Mouse (Mus musculus) ES-E14 (cell line): ENCODE results near the gene Wipf2. TPM values are rescaled to one million over a fixed set of nuclear protein-coding genes. Genes with fewer than 3 reads are reported as not detected.

Experiments used
- DNase-seq: peaks from one replicate; pipeline ENCODE4 v3.0.0-alpha.2; 2013; ENCODE audit warnings: low read depth, low spot score
- H3K27ac ChIP-seq: 2 replicates; pipeline ENCODE4 v1.5.1; 2012; ENCODE audit warnings: low read depth, mild to moderate bottlenecking, low read length, moderate library complexity, mixed read lengths; ENCODE audit not compliant: poor library complexity, insufficient read depth, severe bottlenecking
- H3K36me3 ChIP-seq: 2 replicates; pipeline ENCODE4 v1.6.1; 2012; ENCODE audit warnings: mild to moderate bottlenecking, low read length, moderate library complexity, mixed read lengths; ENCODE audit not compliant: control insufficient read depth, poor library complexity, insufficient read depth, severe bottlenecking
- H3K4me1 ChIP-seq, 2 experiments: fragments of 150-350 bp in 1 of 2; sonication (generic) in 1 of 2; 2 replicates each; pipeline ENCODE4 v1.6.1; 2012; ENCODE audit warnings: low read length in 2 of 2, mild to moderate bottlenecking in 1 of 2, mixed read lengths in 1 of 2; ENCODE audit not compliant: control insufficient read depth in 2 of 2, insufficient read depth in 2 of 2, poor library complexity in 1 of 2
- H3K4me3 ChIP-seq, 2 experiments: fragments of 150-350 bp in 1 of 2; sonication (generic) in 1 of 2; 2 replicates each; pipeline ENCODE4 v1.5.1; 2012; ENCODE audit warnings: low read length in 2 of 2, low read depth in 1 of 2, mild to moderate bottlenecking in 1 of 2, mixed read lengths in 1 of 2; ENCODE audit not compliant: insufficient read depth in 1 of 2, poor library complexity in 1 of 2, severe bottlenecking in 1 of 2
- H3K9ac ChIP-seq: 2 replicates; pipeline ENCODE4 v1.6.1; 2012; ENCODE audit warnings: low read depth, mild to moderate bottlenecking, low read length, mixed read lengths; ENCODE audit not compliant: poor library complexity, insufficient read depth, severe bottlenecking
- H3K9me3 ChIP-seq: fragments of 150-350 bp; sonication (generic); 2 replicates; pipeline ENCODE4 v1.6.1; 2012; ENCODE audit warnings: low read depth, mild to moderate bottlenecking, low read length; ENCODE audit not compliant: control insufficient read depth, insufficient read depth
- CHD2 ChIP-seq: IDR thresholded peaks from 2 replicates; pipeline ENCODE4 v1.6.1; 2014; ENCODE audit warnings: mild to moderate bottlenecking, low read depth, low read length, inconsistent platforms
- HCFC1 ChIP-seq: IDR thresholded peaks from 2 replicates; pipeline ENCODE4 v1.6.1; 2012; ENCODE audit warnings: low read length, inconsistent platforms, borderline replicate concordance; ENCODE audit not compliant: insufficient read depth
- MAFK ChIP-seq: IDR thresholded peaks from 2 replicates; pipeline ENCODE4 v1.6.1; 2014; ENCODE audit warnings: mild to moderate bottlenecking, low read depth, low read length, inconsistent platforms; ENCODE audit not compliant: insufficient read depth
- ZC3H11A ChIP-seq: IDR thresholded peaks from 2 replicates; pipeline ENCODE4 v1.6.1; 2012; ENCODE audit warnings: low read depth, mild to moderate bottlenecking, inconsistent platforms, low read length, borderline replicate concordance
- ZNF384 ChIP-seq: IDR thresholded peaks from 2 replicates; pipeline ENCODE4 v1.6.1; 2012; ENCODE audit warnings: low read depth, low read length, inconsistent platforms
- in situ Hi-C, 2 experiments: fragments of 600-800 bp; cut with MboI; formaldehyde crosslinking; loops; one replicate each; pipeline ENCODE4 v1.15.1; 2025; ENCODE audit warnings: low sequenced_read_pairs in 2 of 2, inconsistent platforms in 1 of 2; ENCODE audit not compliant: unreplicated experiment in 2 of 2
- total RNA-seq: library from RNA; depleted of rRNA; stranded (reverse); fragments of 300-350 nt; gene quantifications from 2 replicates; pipeline ENCODE4 v1.2.3, GENCODE M21; 2012

The Wipf2 gene
- total RNA-seq, 1 experiment: 5.8 TPM

GRCm38 (mm10) chr11:98858759-98859731 is 4.4 kb upstream of the Wipf2 start:
- peak; percentile 93 for DNase-seq
- H3K9ac ChIP-seq: peak overlapping the region; percentile 72
- no peaks in the 10 kb centered on the region for H3K36me3 ChIP-seq
- peak overlapping the region; percentile 44; the same call in 1 of the 2 replicates for H3K27ac ChIP-seq
- in situ Hi-C loops: no loop called here
- 0 out of 2 replicates have a peak, but pooled peaks have one; percentile 12 for TF ChIP-seq ZC3H11A
- TF ChIP-seq ZNF384: peak; percentile 56; the same call in 1 of the 2 replicates
- TF ChIP-seq MAFK: no peak
- no peak for TF ChIP-seq CHD2
- TF ChIP-seq HCFC1: no peak
- no peaks in the 10 kb centered on the region for H3K9me3 ChIP-seq
- H3K4me3 ChIP-seq: 0 out of 4 replicates have a peak overlapping the region, but pooled peaks of 1 of the 2 experiments have one; percentile 2
- H3K4me1 ChIP-seq: peaks cover 0 to 7% of the 10 kb centered on the region in 2 experiments; a peak in 2 of 4 replicates

GRCm38 (mm10) chr11:98863751-98864429 is 452 bp downstream of the Wipf2 start:
- Histone ChIP-seq H3K36me3 (0 out of 2 replicates have a peak, but pooled peaks cover 4% of the 10 kb centered on the region), H3K4me3 (peak overlapping the region; percentile 89), H3K4me1 (peaks cover 0 to 2% of the 10 kb centered on the region in 2 experiments; a peak in 2 of 4 replicates), H3K9me3 (no peaks in the 10 kb centered on the region), H3K27ac (peak overlapping the region; percentile 89), H3K9ac (peak overlapping the region; percentile 89)
- TF ChIP-seq HCFC1 (no peak), MAFK (no peak), ZC3H11A (no peak), ZNF384 (no peak), CHD2 (no peak)
- in situ Hi-C loops: no loop called here
- DNase-seq: peak; percentile 70

GRCm38 (mm10) chr11:98867293-98867692 is 3.9 kb downstream of the Wipf2 start:
- H3K4me1 ChIP-seq: 0 out of 4 replicates have a peak, but pooled peaks cover 0 to 2% of the 10 kb centered on the region in 2 experiments
- 0 out of 2 replicates have a peak, but pooled peaks cover 4% of the 10 kb centered on the region for H3K36me3 ChIP-seq
- no peak overlapping the region for H3K27ac ChIP-seq
- TF ChIP-seq CHD2 (no peak), ZC3H11A (no peak), ZNF384 (no peak), HCFC1 (no peak), MAFK (no peak)
- DNase-seq: no peak
- H3K9ac ChIP-seq: no peak overlapping the region
- no peak overlapping the region for H3K4me3 ChIP-seq
- no peaks in the 10 kb centered on the region for H3K9me3 ChIP-seq
- in situ Hi-C loops: no loop called here

GRCm38 (mm10) chr11:98869906-98870305 is 6.5 kb downstream of the Wipf2 start:
- peaks cover 2 to 5% of the 10 kb centered on the region in 2 experiments; a peak in 1 of 4 replicates for H3K4me1 ChIP-seq
- no peak overlapping the region for H3K27ac ChIP-seq
- no peaks in the 10 kb centered on the region for H3K9me3 ChIP-seq
- H3K36me3 ChIP-seq: 0 out of 2 replicates have a peak, but pooled peaks cover 4% of the 10 kb centered on the region
- H3K9ac ChIP-seq: no peak overlapping the region
- TF ChIP-seq ZC3H11A: no peak
- TF ChIP-seq MAFK: no peak
- TF ChIP-seq CHD2: no peak
- no peak for TF ChIP-seq ZNF384
- TF ChIP-seq HCFC1: no peak
- no peak overlapping the region for H3K4me3 ChIP-seq
- no peak for DNase-seq
- in situ Hi-C loops: no loop called here
